Mouse (Mus musculus): ENCODE measurements around the gene Cdh13. TPM values are rescaled to one million over a fixed set of nuclear protein-coding genes. Genes with fewer than 3 reads are reported as not detected.

Gene Cdh13
- total RNA-seq, 1 experiment from 2014 or later: not detected

- no peak for ATAC-seq (replicated peaks; ENCODE audit: insufficient number of reproducible peaks, low FRiP score, low TSS enrichment, poor library complexity, severe bottlenecking)
Measured at GRCm38 (mm10) chr8:118937412-118937811, 653.9 kb downstream of the Cdh13 start.

- ATAC-seq (replicated peaks; ENCODE audit: insufficient number of reproducible peaks, low FRiP score, low TSS enrichment, poor library complexity, severe bottlenecking): no peak
Measured at GRCm38 (mm10) chr8:118938025-118938424, 654.5 kb downstream of the Cdh13 start.

- no peak for ATAC-seq (replicated peaks; ENCODE audit: insufficient number of reproducible peaks, low FRiP score, low TSS enrichment, poor library complexity, severe bottlenecking)
Measured at GRCm38 (mm10) chr8:118951766-118952741, 668.5 kb downstream of the Cdh13 start.

- no peak for ATAC-seq (replicated peaks; ENCODE audit: insufficient number of reproducible peaks, low FRiP score, low TSS enrichment, poor library complexity, severe bottlenecking)
Measured at GRCm38 (mm10) chr8:118956109-118956508, 672.6 kb downstream of the Cdh13 start.

- ATAC-seq (replicated peaks; ENCODE audit: insufficient number of reproducible peaks, low FRiP score, low TSS enrichment, poor library complexity, severe bottlenecking): no peak
Measured at GRCm38 (mm10) chr8:118961877-118962545, 678.5 kb downstream of the Cdh13 start.

GRCm38 (mm10) chr8:118965101-118965840 is 681.7 kb downstream of the Cdh13 start:
- no peak for ATAC-seq (replicated peaks; ENCODE audit: insufficient number of reproducible peaks, low FRiP score, low TSS enrichment, poor library complexity, severe bottlenecking)

- no peak for ATAC-seq (replicated peaks; ENCODE audit: insufficient number of reproducible peaks, low FRiP score, low TSS enrichment, poor library complexity, severe bottlenecking)
Measured at GRCm38 (mm10) chr8:118968896-118969295, 685.4 kb downstream of the Cdh13 start.

GRCm38 (mm10) chr8:118979800-118980199 is 696.3 kb downstream of the Cdh13 start:
- no peak for ATAC-seq (replicated peaks; ENCODE audit: insufficient number of reproducible peaks, low FRiP score, low TSS enrichment, poor library complexity, severe bottlenecking)

- ATAC-seq (replicated peaks; ENCODE audit: insufficient number of reproducible peaks, low FRiP score, low TSS enrichment, poor library complexity, severe bottlenecking): no peak
Measured at GRCm38 (mm10) chr8:118983724-118984123, 700.2 kb downstream of the Cdh13 start.

- ATAC-seq (replicated peaks; ENCODE audit: insufficient number of reproducible peaks, low FRiP score, low TSS enrichment, poor library complexity, severe bottlenecking): no peak
Measured at GRCm38 (mm10) chr8:118986796-118987195, 703.3 kb downstream of the Cdh13 start.

- no peak for ATAC-seq (replicated peaks; ENCODE audit: insufficient number of reproducible peaks, low FRiP score, low TSS enrichment, poor library complexity, severe bottlenecking)
Measured at GRCm38 (mm10) chr8:118995641-118996188, 712.2 kb downstream of the Cdh13 start.

GRCm38 (mm10) chr8:119000595-119000994 is 717.1 kb downstream of the Cdh13 start:
- no peak for ATAC-seq (replicated peaks; ENCODE audit: insufficient number of reproducible peaks, low FRiP score, low TSS enrichment, poor library complexity, severe bottlenecking)

GRCm38 (mm10) chr8:119004821-119005220 is 721.3 kb downstream of the Cdh13 start:
- no peak for ATAC-seq (replicated peaks; ENCODE audit: insufficient number of reproducible peaks, low FRiP score, low TSS enrichment, poor library complexity, severe bottlenecking)

GRCm38 (mm10) chr8:119018675-119019074 is 735.1 kb downstream of the Cdh13 start:
- ATAC-seq (replicated peaks; ENCODE audit: insufficient number of reproducible peaks, low FRiP score, low TSS enrichment, poor library complexity, severe bottlenecking): no peak

GRCm38 (mm10) chr8:119020781-119021180 is 737.2 kb downstream of the Cdh13 start:
- ATAC-seq (replicated peaks; ENCODE audit: insufficient number of reproducible peaks, low FRiP score, low TSS enrichment, poor library complexity, severe bottlenecking): no peak

GRCm38 (mm10) chr8:119021478-119021877 is 737.9 kb downstream of the Cdh13 start:
- ATAC-seq (replicated peaks; ENCODE audit: insufficient number of reproducible peaks, low FRiP score, low TSS enrichment, poor library complexity, severe bottlenecking): no peak

GRCm38 (mm10) chr8:119022301-119022870 is 738.9 kb downstream of the Cdh13 start:
- ATAC-seq (replicated peaks; ENCODE audit: insufficient number of reproducible peaks, low FRiP score, low TSS enrichment, poor library complexity, severe bottlenecking): no peak

GRCm38 (mm10) chr8:119033398-119033797 is 749.9 kb downstream of the Cdh13 start:
- ATAC-seq (replicated peaks; ENCODE audit: insufficient number of reproducible peaks, low FRiP score, low TSS enrichment, poor library complexity, severe bottlenecking): no peak

GRCm38 (mm10) chr8:119034037-119034436 is 750.5 kb downstream of the Cdh13 start:
- ATAC-seq (replicated peaks; ENCODE audit: insufficient number of reproducible peaks, low FRiP score, low TSS enrichment, poor library complexity, severe bottlenecking): no peak

All from monocyte, adult 5-6 weeks (primary cell).